Mouse (Mus musculus) midbrain, embryonic 13.5 days (tissue): ENCODE measurements around the gene Myh7b. TPM values are rescaled to one million over a fixed set of nuclear protein-coding genes. Genes with fewer than 3 reads are reported as not detected.

Experiments used
- ATAC-seq: fragments of 200-750 bp; cut with Nextera tagmentation; 2 replicates; pipeline ENCODE4 v1.8.0; 2017; ENCODE audit warnings: mild to moderate bottlenecking, moderate TSS enrichment, moderate library complexity
- H3K27ac ChIP-seq: fragments of 300-500 bp; sonication (generic); 2 replicates; pipeline ENCODE4 v1.5.1; 2015; ENCODE audit warnings: inconsistent platforms, mild to moderate bottlenecking, moderate library complexity
- H3K27me3 ChIP-seq: fragments of 300-500 bp; sonication (generic); 2 replicates; pipeline ENCODE4 v1.6.1; 2015; ENCODE audit warnings: mild to moderate bottlenecking, inconsistent platforms
- H3K36me3 ChIP-seq: fragments of 300-500 bp; sonication (generic); 2 replicates; pipeline ENCODE4 v1.6.1; 2015; ENCODE audit warnings: mild to moderate bottlenecking, inconsistent platforms
- H3K4me1 ChIP-seq: fragments of 300-500 bp; sonication (generic); replicated peaks from 2 replicates; pipeline ENCODE4 v1.6.1; 2015; ENCODE audit warnings: inconsistent platforms
- H3K4me2 ChIP-seq: fragments of 300-500 bp; sonication (generic); replicated peaks from 2 replicates; pipeline ENCODE4 v1.6.1; 2015; ENCODE audit warnings: moderate library complexity, mild to moderate bottlenecking, inconsistent platforms
- H3K4me3 ChIP-seq: fragments of 300-500 bp; sonication (generic); replicated peaks from 2 replicates; pipeline ENCODE4 v1.5.1; 2015; ENCODE audit warnings: mild to moderate bottlenecking, inconsistent platforms
- H3K9ac ChIP-seq: fragments of 300-500 bp; sonication (generic); replicated peaks from 2 replicates; pipeline ENCODE4 v1.6.1; 2015; ENCODE audit warnings: mild to moderate bottlenecking, inconsistent platforms
- H3K9me3 ChIP-seq: fragments of 300-500 bp; sonication (generic); 2 replicates; pipeline ENCODE4 v1.6.1; 2016; ENCODE audit warnings: mild to moderate bottlenecking, inconsistent platforms
- WGBS: fragments of 180-500 bp; shearing (Covaris S2); methylation state at CpG from one replicate; pipeline ENCODE4 v1.1.7; 2015; 5-methylcytosine and 5-hydroxymethylcytosine counted together
- polyA plus RNA-seq: library from polyadenylated mRNA; unstranded; fragments of >200 nt; fragmentation: Nextera tagmentation; extraction: Ambion mirVana; gene quantifications from 2 replicates; pipeline ENCODE4 v1.2.1, GENCODE M21; 2015

The Myh7b gene
- polyA plus RNA-seq: 0.97 and 1.1 TPM in 2 replicates

- Histone ChIP-seq H3K9ac (no peak within 1 kb of the TSS), H3K4me3 (no peak within 1 kb of the TSS), H3K9me3 (no peaks in the 10 kb centered on the region), H3K27me3 (no peaks in the 10 kb centered on the region), H3K4me1 (peaks cover 8% of the 10 kb centered on the region), H3K36me3 (no peaks in the 10 kb centered on the region), H3K27ac (no peak within 1 kb of the TSS), H3K4me2 (no peak within 1 kb of the TSS)
- WGBS: 34% methylated on average over 4 of the region's 4 CpGs
- ATAC-seq: no peak
Observed at GRCm38 (mm10) chr2:155610978-155611377, at the start of gene Myh7b. TSS of gene Myh7b (plus strand) at chr2:155611212.

GRCm38 (mm10) chr2:155562209-155562608 lies 48.8 kb upstream of the Myh7b start:
- no peak overlapping the region for H3K9ac ChIP-seq
- no peak for ATAC-seq
- no peak overlapping the region for H3K4me2 ChIP-seq
- 74% methylated on average over 1 of the region's 1 CpGs for WGBS
- no peaks in the 10 kb centered on the region for H3K9me3 ChIP-seq
- H3K27me3 ChIP-seq: no peaks in the 10 kb centered on the region
- H3K36me3 ChIP-seq: peaks cover 55% of the 10 kb centered on the region
- no peaks in the 10 kb centered on the region for H3K4me1 ChIP-seq
- no peak overlapping the region for H3K27ac ChIP-seq
- H3K4me3 ChIP-seq: no peak overlapping the region

GRCm38 (mm10) chr2:155562934-155563333 lies 48.1 kb upstream of the Myh7b start:
- H3K27ac ChIP-seq: no peak overlapping the region
- no peaks in the 10 kb centered on the region for H3K9me3 ChIP-seq
- peaks cover 55% of the 10 kb centered on the region for H3K36me3 ChIP-seq
- no peaks in the 10 kb centered on the region for H3K27me3 ChIP-seq
- 88% methylated on average over 4 of the region's 4 CpGs for WGBS
- no peak for ATAC-seq
- H3K9ac ChIP-seq: no peak overlapping the region
- no peak overlapping the region for H3K4me2 ChIP-seq
- no peaks in the 10 kb centered on the region for H3K4me1 ChIP-seq
- H3K4me3 ChIP-seq: no peak overlapping the region

GRCm38 (mm10) chr2:155567751-155568150 lies 43.3 kb upstream of the Myh7b start:
- Histone ChIP-seq H3K4me1 (peaks cover 4% of the 10 kb centered on the region; the same call in 1 of the 2 replicates), H3K9ac (no peak overlapping the region), H3K27ac (no peak overlapping the region), H3K4me3 (no peak overlapping the region), H3K4me2 (no peak overlapping the region), H3K9me3 (no peaks in the 10 kb centered on the region), H3K36me3 (peaks cover 27% of the 10 kb centered on the region), H3K27me3 (no peaks in the 10 kb centered on the region)
- WGBS: 89% methylated on average over 5 of the region's 5 CpGs
- ATAC-seq: no peak

- Histone ChIP-seq H3K9me3 (no peaks in the 10 kb centered on the region), H3K27me3 (no peaks in the 10 kb centered on the region), H3K4me1 (peaks cover 4% of the 10 kb centered on the region; the same call in 1 of the 2 replicates), H3K4me3 (no peak overlapping the region), H3K9ac (no peak overlapping the region), H3K27ac (no peak overlapping the region), H3K4me2 (no peak overlapping the region), H3K36me3 (peaks cover 22% of the 10 kb centered on the region)
- 10% methylated on average over 3 of the region's 3 CpGs for WGBS
- ATAC-seq: no peak
Observed at GRCm38 (mm10) chr2:155569223-155569807, 41.7 kb upstream of the Myh7b start.

GRCm38 (mm10) chr2:155573001-155573400 lies 38.0 kb upstream of the Myh7b start:
- no peak overlapping the region for H3K27ac ChIP-seq
- ATAC-seq: no peak
- 90% methylated on average over 9 of the region's 9 CpGs for WGBS

GRCm38 (mm10) chr2:155573996-155574395 lies 37.0 kb upstream of the Myh7b start:
- peaks cover 4% of the 10 kb centered on the region; the same call in 1 of the 2 replicates for H3K4me1 ChIP-seq
- H3K4me3 ChIP-seq: no peak overlapping the region
- no peak for ATAC-seq
- 95% methylated on average over 7 of the region's 7 CpGs for WGBS
- peaks cover 14% of the 10 kb centered on the region for H3K36me3 ChIP-seq
- no peak overlapping the region for H3K4me2 ChIP-seq
- H3K9me3 ChIP-seq: no peaks in the 10 kb centered on the region
- H3K27ac ChIP-seq: no peak overlapping the region
- H3K9ac ChIP-seq: no peak overlapping the region
- no peaks in the 10 kb centered on the region for H3K27me3 ChIP-seq

More at GRCm38 (mm10) chr2:155573001-155573400, 38.0 kb upstream of the Myh7b start:
- no peak overlapping the region for H3K4me2 ChIP-seq
- no peak overlapping the region for H3K4me3 ChIP-seq
- peaks cover 4% of the 10 kb centered on the region; the same call in 1 of the 2 replicates for H3K4me1 ChIP-seq
- peaks cover 14% of the 10 kb centered on the region for H3K36me3 ChIP-seq
- no peak overlapping the region for H3K9ac ChIP-seq
- no peaks in the 10 kb centered on the region for H3K27me3 ChIP-seq
- H3K9me3 ChIP-seq: no peaks in the 10 kb centered on the region

- Histone ChIP-seq H3K4me2 (no peak overlapping the region), H3K9ac (no peak overlapping the region), H3K36me3 (peaks cover 14% of the 10 kb centered on the region), H3K27me3 (no peaks in the 10 kb centered on the region), H3K4me3 (no peak overlapping the region), H3K27ac (no peak overlapping the region), H3K4me1 (no peaks in the 10 kb centered on the region), H3K9me3 (no peaks in the 10 kb centered on the region)
- WGBS: 96% methylated on average over 4 of the region's 4 CpGs
- ATAC-seq: no peak
Observed at GRCm38 (mm10) chr2:155574700-155575099, 36.3 kb upstream of the Myh7b start.

GRCm38 (mm10) chr2:155576656-155577055 lies 34.4 kb upstream of the Myh7b start:
- Histone ChIP-seq H3K9me3 (no peaks in the 10 kb centered on the region), H3K4me3 (no peak overlapping the region), H3K4me1 (no peaks in the 10 kb centered on the region), H3K27ac (no peak overlapping the region), H3K27me3 (no peaks in the 10 kb centered on the region), H3K36me3 (peaks cover 14% of the 10 kb centered on the region), H3K4me2 (no peak overlapping the region), H3K9ac (no peak overlapping the region)
- 84% methylated on average over 9 of the region's 9 CpGs for WGBS
- no peak for ATAC-seq

GRCm38 (mm10) chr2:155580331-155580730 lies 30.7 kb upstream of the Myh7b start:
- Histone ChIP-seq H3K9me3 (no peaks in the 10 kb centered on the region), H3K27ac (no peak overlapping the region), H3K9ac (no peak overlapping the region), H3K4me3 (no peak overlapping the region), H3K4me2 (no peak overlapping the region), H3K36me3 (peaks cover 7% of the 10 kb centered on the region; the same call in 1 of the 2 replicates), H3K27me3 (no peaks in the 10 kb centered on the region), H3K4me1 (no peaks in the 10 kb centered on the region)
- WGBS: 92% methylated on average over 3 of the region's 3 CpGs
- ATAC-seq: no peak

GRCm38 (mm10) chr2:155582384-155582995 lies 28.5 kb upstream of the Myh7b start:
- no peak overlapping the region for H3K4me3 ChIP-seq
- no peaks in the 10 kb centered on the region for H3K9me3 ChIP-seq
- 80% methylated on average over 4 of the region's 4 CpGs for WGBS
- H3K36me3 ChIP-seq: no peaks in the 10 kb centered on the region
- no peak for ATAC-seq
- H3K27me3 ChIP-seq: no peaks in the 10 kb centered on the region
- no peak overlapping the region for H3K4me2 ChIP-seq
- H3K4me1 ChIP-seq: no peaks in the 10 kb centered on the region
- no peak overlapping the region for H3K9ac ChIP-seq
- H3K27ac ChIP-seq: no peak overlapping the region

- Histone ChIP-seq H3K27me3 (no peaks in the 10 kb centered on the region), H3K4me2 (no peak overlapping the region), H3K27ac (no peak overlapping the region), H3K4me3 (no peak overlapping the region), H3K36me3 (no peaks in the 10 kb centered on the region), H3K4me1 (no peaks in the 10 kb centered on the region), H3K9me3 (no peaks in the 10 kb centered on the region), H3K9ac (no peak overlapping the region)
- ATAC-seq: no peak
- 91% methylated on average over 5 of the region's 5 CpGs for WGBS
Observed at GRCm38 (mm10) chr2:155582996-155583395, 28.0 kb upstream of the Myh7b start.
